Mouse (Mus musculus): Measurements from ENCODE around the gene Mcm6. TPM values are rescaled to one million over a fixed set of nuclear protein-coding genes. Genes with fewer than 3 reads are reported as not detected.
A peak's percentile ranks its signal among the peaks of the same experiment; 100 is the strongest.

Gene Mcm6
- polyA plus RNA-seq, 1 experiment from 2014 or later: 54.9 TPM

DNA sequence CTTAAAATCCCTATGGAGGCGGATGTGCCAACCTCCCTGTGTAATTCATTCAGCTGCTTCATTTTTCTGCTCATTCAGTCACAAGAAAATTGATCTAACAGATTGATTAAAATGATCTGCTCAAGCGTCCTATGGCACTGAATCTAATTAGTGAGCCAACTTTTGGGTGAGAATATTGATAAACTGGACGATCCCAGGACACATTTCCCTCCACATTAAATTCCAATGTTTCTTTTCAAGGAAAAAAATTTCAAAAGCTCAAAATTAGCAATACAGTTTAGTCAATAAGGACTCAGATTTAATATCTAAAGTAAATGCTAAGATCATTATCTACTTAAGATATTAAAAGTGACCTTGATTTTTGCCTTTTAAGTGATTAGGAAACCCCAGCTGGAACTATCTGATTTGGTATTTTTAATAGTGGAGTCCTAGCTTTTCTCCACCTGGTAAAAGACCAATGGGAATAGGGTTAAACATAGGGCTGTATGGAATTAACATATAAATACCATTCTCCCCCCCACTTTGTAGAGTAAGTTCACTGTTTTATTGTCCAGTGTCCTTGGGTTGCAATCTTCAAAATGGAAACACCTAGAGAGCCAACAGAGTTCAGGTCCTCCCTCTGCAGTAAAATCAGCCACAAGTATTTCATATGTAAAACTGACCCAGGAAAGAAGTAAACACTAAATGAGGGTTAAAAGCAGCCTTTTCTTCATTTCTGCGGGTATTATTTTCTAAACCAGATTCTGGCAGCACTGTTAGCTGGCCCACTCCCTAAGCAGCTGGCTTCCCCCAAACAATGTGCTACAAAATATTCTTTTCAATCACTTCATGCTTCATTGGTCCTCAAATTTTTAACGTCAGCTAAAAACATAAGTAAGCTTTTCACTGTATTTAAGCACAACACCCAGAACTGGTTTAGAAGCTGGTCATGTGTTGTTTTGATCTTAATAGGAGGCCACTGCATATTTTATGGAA lies 40.8 kb upstream of the Mcm6 start:
- H3K4me3 ChIP-seq (ENCODE audit: low read depth, low read length): no peak overlapping the region
- DNase-seq (ENCODE audit: low spot score) (no peak), ATAC-seq (ENCODE audit: low FRiP score, low TSS enrichment) (no peak)
- no peak overlapping the region for H3K9ac ChIP-seq (ENCODE audit: low read length)
- WGBS: 71% methylated on average over 5 of the region's 5 CpGs
- no peak for TF ChIP-seq CTCF (IDR thresholded peaks at IDR 0.05; ENCODE audit: low read depth)
- no peak for TF ChIP-seq EP300 (optimal IDR thresholded peaks at IDR 0.05)
- peaks cover 4% of the 10 kb centered on the region; the same call in 1 of the 2 replicates for H3K36me3 ChIP-seq (ENCODE audit: control insufficient read depth, insufficient read depth, low read length)
- no peak overlapping the region for H3K27ac ChIP-seq (replicated peaks)
- H3K4me1 ChIP-seq (replicated peaks; ENCODE audit: control insufficient read depth, insufficient read depth): no peaks in the 10 kb centered on the region
- no peaks in the 10 kb centered on the region for H3K9me3 ChIP-seq (ENCODE audit: control insufficient read depth, low read length)
- no peaks in the 10 kb centered on the region for H3K27me3 ChIP-seq (ENCODE audit: control insufficient read depth, insufficient read depth, low read length)
- H3K4me2 ChIP-seq (replicated peaks; ENCODE audit: low read depth): no peak overlapping the region

DNA sequence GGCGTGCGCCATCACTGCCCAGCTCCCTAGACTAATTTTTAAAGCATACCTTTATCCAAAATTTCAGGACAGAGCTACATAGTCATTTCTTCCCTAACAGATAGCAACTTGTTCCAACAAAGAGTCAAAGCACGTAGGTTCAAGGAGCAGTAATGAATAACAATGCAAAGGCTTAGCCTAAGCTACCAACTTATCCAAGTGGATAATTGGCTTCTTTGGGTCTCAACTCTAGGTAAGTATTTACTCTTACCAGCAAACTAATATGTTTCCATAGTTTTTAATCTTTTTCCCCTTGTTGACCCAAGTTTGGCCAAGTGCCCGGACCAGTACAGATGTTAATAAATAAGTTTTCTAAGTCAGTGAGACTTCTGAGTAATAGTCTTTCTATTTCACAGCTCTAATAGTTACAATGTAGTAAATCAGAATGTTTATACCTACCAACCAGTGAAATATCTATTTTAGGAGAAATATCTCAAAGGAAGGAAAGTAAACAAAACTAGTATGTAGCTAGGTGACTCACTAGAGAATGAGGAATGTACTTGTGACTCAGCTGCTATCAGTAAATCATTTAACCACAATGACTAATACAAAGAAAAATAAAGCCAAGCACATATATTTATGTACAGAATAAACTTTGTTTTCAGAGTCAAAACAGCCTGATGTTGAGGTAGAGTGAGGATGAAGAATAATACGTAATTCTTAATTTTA lies 39.4 kb upstream of the Mcm6 start:
- DNase-seq (ENCODE audit: low spot score): peak; percentile 49
- peak; percentile 94 for ATAC-seq (ENCODE audit: low FRiP score, low TSS enrichment)

DNA sequence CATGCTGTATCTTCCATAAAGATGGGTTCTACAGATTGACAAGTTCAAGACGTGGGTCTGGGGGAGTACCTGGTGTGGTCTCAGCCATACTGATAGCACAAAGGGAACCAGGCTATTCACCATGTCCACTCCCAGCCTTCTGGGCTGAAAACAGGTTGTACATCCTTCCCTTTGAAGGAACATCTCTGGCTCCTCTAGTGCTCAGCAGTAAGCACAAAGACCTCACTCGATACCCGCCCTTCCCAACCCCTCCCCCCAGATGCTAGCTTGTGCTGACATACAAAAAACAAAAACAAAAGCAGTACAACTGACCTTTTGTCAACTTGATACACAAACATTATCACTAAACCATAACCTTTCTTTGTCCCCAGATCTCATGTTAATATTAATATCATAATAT lies 35.2 kb upstream of the Mcm6 start:
- WGBS: 85% methylated on average over 3 of the region's 3 CpGs
- H3K4me1 ChIP-seq (replicated peaks; ENCODE audit: control insufficient read depth, insufficient read depth): no peaks in the 10 kb centered on the region

More for the DNA sequence above, 39.4 kb upstream of the Mcm6 start:
- H3K4me2 ChIP-seq (replicated peaks; ENCODE audit: low read depth): no peak overlapping the region
- WGBS: 57% methylated on average over 5 of the region's 5 CpGs
- no peak overlapping the region for H3K4me3 ChIP-seq (ENCODE audit: low read depth, low read length)
- H3K36me3 ChIP-seq (ENCODE audit: control insufficient read depth, insufficient read depth, low read length): no peaks in the 10 kb centered on the region
- no peak overlapping the region for H3K9ac ChIP-seq (ENCODE audit: low read length)
- no peak for TF ChIP-seq CTCF (IDR thresholded peaks at IDR 0.05; ENCODE audit: low read depth)
- TF ChIP-seq EP300 (optimal IDR thresholded peaks at IDR 0.05): no peak
- H3K9me3 ChIP-seq (ENCODE audit: control insufficient read depth, low read length): no peaks in the 10 kb centered on the region
- no peaks in the 10 kb centered on the region for H3K27me3 ChIP-seq (ENCODE audit: control insufficient read depth, insufficient read depth, low read length)
- no peaks in the 10 kb centered on the region for H3K4me1 ChIP-seq (replicated peaks; ENCODE audit: control insufficient read depth, insufficient read depth)
- 0 out of 2 replicates have a peak overlapping the region, but pooled peaks have one; percentile 35 for H3K27ac ChIP-seq (replicated peaks)

GRCm38 (mm10) chr1:128392382-128392781 lies 32.9 kb upstream of the Mcm6 start:
- no peak overlapping the region for H3K9ac ChIP-seq (ENCODE audit: low read length)
- 92% methylated on average over 2 of the region's 2 CpGs for WGBS

More for the DNA sequence above, 35.2 kb upstream of the Mcm6 start:
- Histone ChIP-seq H3K27me3 (ENCODE audit: control insufficient read depth, insufficient read depth, low read length) (no peaks in the 10 kb centered on the region), H3K9ac (ENCODE audit: low read length) (no peak overlapping the region), H3K4me2 (replicated peaks; ENCODE audit: low read depth) (no peak overlapping the region), H3K36me3 (ENCODE audit: control insufficient read depth, insufficient read depth, low read length) (0 out of 2 replicates have a peak, but pooled peaks cover 3% of the 10 kb centered on the region), H3K4me3 (ENCODE audit: low read depth, low read length) (no peak overlapping the region), H3K9me3 (ENCODE audit: control insufficient read depth, low read length) (no peaks in the 10 kb centered on the region), H3K27ac (replicated peaks) (no peak overlapping the region)
- ATAC-seq (ENCODE audit: low FRiP score, low TSS enrichment) (no peak), DNase-seq (ENCODE audit: low spot score) (no peak)
- TF ChIP-seq CTCF (IDR thresholded peaks at IDR 0.05; ENCODE audit: low read depth): no peak
- no peak for TF ChIP-seq EP300 (optimal IDR thresholded peaks at IDR 0.05)

DNA sequence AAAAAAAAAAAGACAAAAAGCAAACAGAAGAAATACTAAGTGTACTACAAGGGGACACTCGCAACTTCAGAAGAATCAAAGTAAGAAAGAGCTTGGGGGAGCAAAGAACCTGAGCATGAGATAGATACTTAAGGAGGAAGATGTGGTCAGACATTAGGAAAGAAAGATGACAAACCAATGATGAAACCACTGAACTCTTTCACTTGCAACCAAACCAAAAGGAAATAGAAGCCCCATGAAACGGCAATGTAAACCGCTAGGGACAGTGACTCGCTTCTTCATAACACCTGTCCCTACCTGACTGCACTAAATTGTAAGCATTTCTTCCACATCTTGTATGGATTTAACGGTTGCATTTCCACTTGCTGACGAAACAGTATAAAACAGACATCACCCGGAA lies 27.0 kb upstream of the Mcm6 start:
- Histone ChIP-seq H3K27ac (replicated peaks) (no peak overlapping the region), H3K9ac (ENCODE audit: low read length) (no peak overlapping the region), H3K4me2 (replicated peaks; ENCODE audit: low read depth) (no peak overlapping the region), H3K27me3 (ENCODE audit: control insufficient read depth, insufficient read depth, low read length) (no peaks in the 10 kb centered on the region), H3K4me1 (replicated peaks; ENCODE audit: control insufficient read depth, insufficient read depth) (no peaks in the 10 kb centered on the region), H3K9me3 (ENCODE audit: control insufficient read depth, low read length) (no peaks in the 10 kb centered on the region), H3K4me3 (ENCODE audit: low read depth, low read length) (no peak overlapping the region), H3K36me3 (ENCODE audit: control insufficient read depth, insufficient read depth, low read length) (peaks cover 9% of the 10 kb centered on the region)
- TF ChIP-seq CTCF (IDR thresholded peaks at IDR 0.05; ENCODE audit: low read depth) (no peak), EP300 (optimal IDR thresholded peaks at IDR 0.05) (no peak)
- ATAC-seq (ENCODE audit: low FRiP score, low TSS enrichment): no peak
- 90% methylated on average over 7 of the region's 7 CpGs for WGBS
- DNase-seq (ENCODE audit: low spot score): no peak

More at GRCm38 (mm10) chr1:128392382-128392781, 32.9 kb upstream of the Mcm6 start:
- Histone ChIP-seq H3K4me3 (ENCODE audit: low read depth, low read length) (no peak overlapping the region), H3K9me3 (ENCODE audit: control insufficient read depth, low read length) (no peaks in the 10 kb centered on the region), H3K27me3 (ENCODE audit: control insufficient read depth, insufficient read depth, low read length) (no peaks in the 10 kb centered on the region), H3K4me1 (replicated peaks; ENCODE audit: control insufficient read depth, insufficient read depth) (no peaks in the 10 kb centered on the region), H3K4me2 (replicated peaks; ENCODE audit: low read depth) (no peak overlapping the region), H3K36me3 (ENCODE audit: control insufficient read depth, insufficient read depth, low read length) (0 out of 2 replicates have a peak, but pooled peaks cover 3% of the 10 kb centered on the region), H3K27ac (replicated peaks) (no peak overlapping the region)
- TF ChIP-seq EP300 (optimal IDR thresholded peaks at IDR 0.05) (no peak), CTCF (IDR thresholded peaks at IDR 0.05; ENCODE audit: low read depth) (no peak)
- ATAC-seq (ENCODE audit: low FRiP score, low TSS enrichment) (no peak), DNase-seq (ENCODE audit: low spot score) (no peak)
